Mouse (Mus musculus): Measurements from ENCODE around the gene Reep6. TPM values are rescaled to one million over a fixed set of nuclear protein-coding genes. Genes with fewer than 3 reads are reported as not detected.

Gene Reep6
- 10 to 100 TPM; 13.4 to 13.5 TPM for total RNA-seq (2021)
- long read RNA-seq, experiment 1, transcript Reep6-202 (6 exons, 2,208 nt), result major isoform, 10 of 18 reads
- long read RNA-seq, experiment 1, partial matches to known transcripts, result 6 of 18 reads
- long read RNA-seq, experiment 1, other reads (novel, unspliced or antisense), result 1 of 18 reads
- long read RNA-seq, experiment 2, transcript Reep6-202 (6 exons, 2,208 nt), result major isoform, 14 of 20 reads
- long read RNA-seq, experiment 2, partial matches to known transcripts, result 4 of 20 reads
- long read RNA-seq, experiment 2, other reads (novel, unspliced or antisense), result 1 of 20 reads

DNA sequence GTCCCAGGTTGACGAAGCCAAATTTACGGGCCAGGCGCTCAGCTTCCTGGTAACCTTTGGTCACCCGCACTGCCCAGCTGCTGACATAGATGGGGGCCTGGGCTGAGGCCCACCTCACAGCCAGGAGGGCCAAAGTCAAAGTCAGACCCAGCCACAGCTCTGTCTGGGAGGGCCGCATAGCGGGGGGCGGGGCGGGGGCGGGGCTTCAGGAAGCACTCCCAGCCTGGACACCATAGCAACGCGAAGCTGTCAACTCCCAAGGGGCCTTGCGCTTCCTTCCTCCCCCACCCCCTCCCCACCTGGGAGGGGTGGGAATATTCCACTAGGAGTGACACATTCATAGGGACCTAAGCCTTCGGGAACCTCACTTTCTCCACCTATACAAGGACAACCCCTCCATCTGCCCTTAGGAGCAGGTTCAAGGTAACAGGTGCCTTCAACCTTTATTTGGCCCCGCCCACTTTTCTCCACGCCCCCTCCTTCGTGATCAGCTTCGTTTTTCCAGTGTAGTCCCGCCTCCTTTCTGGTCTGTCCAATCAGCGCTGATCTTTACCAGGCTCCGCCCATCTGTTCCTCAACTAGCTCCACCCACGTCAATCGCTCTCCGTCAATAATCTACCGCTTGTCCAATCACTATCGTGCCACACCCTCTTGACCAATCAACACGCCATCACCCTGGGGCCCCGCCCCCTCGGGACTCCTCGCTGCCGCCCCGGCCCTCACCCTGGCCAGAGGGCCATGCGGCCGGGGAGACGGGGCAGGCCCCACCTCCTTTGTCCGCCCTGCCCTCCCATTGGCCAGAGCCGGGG, at the start of gene Reep6, which contains the start of gene Pcsk4:
Gene Reep6, plus strand, starts transcription at position 681 of the 809 bp plus-strand sequence.
Gene Pcsk4, minus strand, starts transcription at position 226 of the 809 bp plus-strand sequence.
- peak; percentile 85 to 92 for DNase-seq (ENCODE audit: low spot score in 2 of 2)

DNA sequence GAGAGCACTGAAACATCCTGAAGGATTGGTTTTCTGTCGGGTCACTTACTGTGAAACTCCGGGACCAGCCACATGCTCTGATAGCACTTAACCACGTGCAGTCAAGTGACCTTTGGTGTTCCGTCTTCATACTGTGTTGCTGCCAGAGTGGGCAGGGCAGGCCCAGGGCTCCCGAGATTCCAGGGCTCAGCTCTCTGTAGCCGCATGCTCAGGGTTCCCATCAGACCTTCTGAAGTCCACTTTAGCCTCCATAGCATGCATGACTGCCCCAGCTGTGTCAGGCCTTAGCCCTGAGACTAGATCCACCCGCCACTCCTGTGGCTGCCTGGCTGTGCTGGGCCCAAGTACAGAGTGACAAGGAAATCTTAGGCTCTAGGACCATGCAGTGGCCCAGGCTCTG, 48.4 kb upstream of the Reep6 start:
- DNase-seq (ENCODE audit: low spot score in 2 of 2), result no peak

DNA sequence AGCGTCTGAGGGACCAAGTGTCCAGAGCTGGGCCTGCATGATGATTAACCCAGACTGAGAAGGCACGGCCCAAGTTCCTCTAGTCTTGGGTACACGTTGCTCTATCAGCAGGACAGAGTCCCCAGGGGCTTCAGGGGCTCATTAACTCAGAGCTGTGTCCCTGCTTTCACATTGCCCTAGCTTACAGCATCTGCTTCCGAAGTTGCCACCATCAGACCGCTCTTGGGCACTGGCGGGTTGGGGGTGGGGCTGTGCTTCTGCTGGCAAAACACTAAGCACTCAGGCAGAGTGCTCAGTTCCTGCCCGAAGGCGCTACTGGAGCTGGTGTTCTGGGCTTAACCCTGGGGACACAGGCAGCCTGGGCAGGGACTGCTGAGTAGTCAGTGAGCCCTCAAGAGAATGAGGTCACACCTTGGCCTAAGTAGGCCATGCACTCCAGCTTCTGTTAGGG, 47.8 kb upstream of the Reep6 start:
- DNase-seq (ENCODE audit: low spot score in 2 of 2), result no peak

DNA sequence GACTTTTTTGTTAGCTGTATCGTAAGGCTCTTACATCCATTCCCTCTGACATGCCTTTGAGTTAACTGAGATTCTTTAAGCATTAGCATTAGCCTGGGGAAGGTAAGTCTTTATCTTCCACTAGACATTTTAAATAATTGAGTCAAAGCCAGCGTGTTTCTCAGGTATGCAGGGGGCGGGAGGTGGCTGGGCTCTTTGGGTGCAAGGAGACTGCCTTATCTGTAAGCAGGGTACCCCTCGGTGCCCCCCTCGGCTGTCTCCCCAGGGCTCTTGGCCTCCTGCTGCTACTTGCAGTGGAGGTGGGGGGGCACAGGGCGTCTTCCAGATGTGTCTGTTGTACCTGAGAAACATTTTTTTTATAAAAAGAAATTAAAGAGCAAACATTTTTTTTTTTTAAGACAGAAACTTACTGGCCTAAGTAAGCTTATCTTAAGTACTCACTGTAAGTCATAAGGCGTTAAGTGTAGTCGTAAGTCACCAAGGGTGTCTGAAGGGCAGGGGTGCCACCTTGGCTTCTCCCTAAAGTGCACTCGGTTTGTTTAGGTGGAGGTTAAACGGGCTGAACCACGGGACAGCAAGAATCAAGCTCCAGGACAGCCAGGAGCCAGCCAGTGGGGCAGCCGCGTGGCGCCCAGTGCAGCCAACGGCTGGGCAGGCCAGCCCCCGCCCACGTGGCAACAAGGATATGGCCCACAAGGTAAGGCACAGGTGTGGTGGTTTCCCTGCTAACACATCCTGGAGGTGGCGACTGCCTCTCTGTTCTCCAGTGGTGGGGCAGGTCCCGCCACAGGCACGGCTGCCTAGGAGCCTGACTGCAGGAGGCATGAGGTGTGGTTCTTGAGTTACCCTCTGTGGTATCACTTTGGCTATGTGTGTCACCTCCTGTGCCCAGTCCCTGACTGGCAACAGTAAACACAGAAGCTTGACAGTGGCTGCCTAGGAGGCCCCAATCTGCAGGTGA, 47.0 kb upstream of the Reep6 start:
- DNase-seq (ENCODE audit: low spot score in 2 of 2), result no peak

DNA sequence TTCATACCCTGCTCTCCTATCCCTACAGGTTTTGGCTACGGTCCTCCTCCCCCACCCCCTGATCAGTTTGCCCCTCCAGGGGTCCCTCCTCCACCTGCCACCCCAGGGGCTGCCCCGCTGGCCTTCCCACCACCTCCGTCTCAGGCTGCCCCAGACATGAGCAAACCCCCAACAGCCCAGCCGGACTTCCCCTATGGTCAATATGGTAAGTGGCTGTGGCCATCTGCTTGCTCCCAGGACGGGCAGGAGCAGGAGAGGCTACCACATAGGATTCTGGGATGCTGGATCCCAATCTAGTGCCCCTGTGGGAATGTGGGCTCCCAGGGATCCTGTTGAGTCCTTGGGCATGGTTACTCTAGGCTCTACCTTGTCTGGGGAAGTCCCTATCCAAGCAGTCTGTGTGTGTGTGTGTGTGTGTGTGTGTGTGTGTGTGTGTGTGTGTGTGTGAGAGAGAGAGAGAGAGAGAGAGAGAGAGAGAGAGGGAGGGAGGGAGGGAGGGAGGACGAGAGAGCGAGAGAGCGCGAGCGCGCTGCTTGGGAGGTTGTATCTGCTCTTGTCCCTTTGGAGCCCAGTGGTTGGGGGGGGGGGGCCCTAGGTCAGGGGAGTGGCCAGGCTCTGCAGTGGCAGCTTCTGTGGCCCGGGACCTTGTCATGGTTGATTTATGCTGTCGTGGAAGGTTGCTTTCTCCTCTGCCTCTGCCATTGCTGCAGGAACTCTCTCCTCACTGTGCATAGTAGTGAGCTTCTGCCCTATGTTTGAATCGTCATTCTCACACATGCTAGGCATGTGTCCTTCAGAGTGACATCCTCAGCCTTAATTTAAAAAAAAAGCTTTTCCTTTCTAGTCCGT, 44.3 kb upstream of the Reep6 start:
- no peak for DNase-seq (ENCODE audit: low spot score in 2 of 2)

DNA sequence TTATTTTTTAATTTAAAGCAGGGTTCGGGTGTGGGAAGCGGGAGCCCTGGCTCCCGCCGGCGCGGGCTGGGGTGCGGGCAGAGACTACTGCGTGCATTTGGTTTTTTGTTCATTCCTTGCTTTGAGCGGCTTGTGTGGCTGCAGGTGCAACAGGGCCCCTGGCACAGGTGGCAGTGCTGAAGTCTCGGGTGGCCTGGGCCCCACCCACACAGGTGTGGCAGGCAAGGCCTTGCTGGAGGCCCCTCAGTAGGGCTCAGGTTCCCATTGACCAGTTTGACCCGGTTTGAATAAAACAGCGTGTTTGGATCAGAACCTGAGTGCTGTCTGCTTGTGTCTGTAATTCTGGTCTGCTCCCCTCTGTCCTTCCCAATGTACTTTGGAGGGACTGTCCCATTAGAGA, 41.7 kb upstream of the Reep6 start:
- no peak for DNase-seq (ENCODE audit: low spot score in 2 of 2)

DNA sequence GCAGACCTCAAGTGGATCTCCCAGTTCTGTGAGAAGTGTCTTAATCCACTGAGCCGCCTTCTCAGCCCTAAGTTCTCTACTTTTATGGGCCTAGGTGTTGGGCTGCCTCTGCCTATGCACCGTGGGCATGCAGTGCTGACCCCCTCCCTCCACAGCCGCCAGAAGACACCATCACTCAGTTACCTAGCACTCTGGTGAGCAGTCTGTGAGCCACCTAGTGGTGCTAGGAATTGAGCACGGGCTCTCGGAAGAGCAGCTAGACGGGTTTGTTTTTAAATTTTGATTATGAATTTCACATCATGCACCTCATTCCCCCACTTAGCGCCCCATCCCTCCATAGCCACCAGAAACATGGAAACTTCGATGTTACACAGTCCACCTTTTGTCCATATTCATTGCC, 41.1 kb upstream of the Reep6 start:
- DNase-seq (ENCODE audit: low spot score in 2 of 2), result no peak

DNA sequence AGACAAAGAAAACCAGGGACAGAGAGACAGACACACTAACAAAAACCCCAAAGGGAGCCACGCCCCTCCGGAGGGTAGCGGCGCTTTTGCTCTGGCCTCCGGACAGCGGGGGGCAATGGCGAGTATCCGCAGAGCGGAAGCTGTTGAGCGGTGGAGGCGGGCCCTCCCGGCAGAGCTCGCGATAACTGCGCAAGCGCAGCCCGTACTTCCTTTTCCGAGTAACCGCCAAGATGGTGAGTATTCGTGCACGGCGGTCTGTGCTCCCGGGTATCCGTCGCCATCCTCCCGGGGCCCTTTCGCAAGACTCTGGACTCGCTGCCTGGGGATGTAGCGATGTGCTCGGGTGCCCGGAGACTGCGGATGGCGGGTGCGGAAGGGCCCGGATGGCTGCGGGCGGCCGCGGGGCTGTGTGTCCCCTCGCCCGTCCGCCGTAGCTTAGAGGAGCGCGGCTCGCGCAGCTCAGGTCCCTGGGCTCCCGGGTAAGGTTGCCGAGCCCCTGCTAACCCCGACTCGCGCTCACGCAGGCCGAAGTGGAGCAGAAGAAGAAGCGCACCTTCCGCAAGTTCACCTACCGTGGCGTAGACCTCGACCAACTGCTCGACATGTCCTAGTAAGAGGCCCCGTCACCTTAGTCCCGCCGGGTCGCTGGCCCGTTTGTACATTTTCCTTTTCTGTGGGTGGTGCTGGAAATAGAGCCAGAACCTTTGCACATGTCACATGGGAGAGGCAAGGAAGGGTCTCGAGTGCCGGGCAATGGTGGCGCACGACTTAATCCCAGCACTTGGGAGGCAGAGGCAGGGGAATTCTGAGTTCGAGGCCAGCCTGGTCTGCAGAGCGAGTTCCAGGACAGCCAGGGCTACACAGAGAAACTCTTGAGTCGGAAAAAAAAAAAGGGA, 37.3 kb upstream of the Reep6 start, which contains the start of gene Rps15:
Gene Rps15, plus strand, starts transcription at position 203 of the 896 bp plus-strand sequence.
- DNase-seq (ENCODE audit: low spot score in 2 of 2), result peak; percentile 91 to 92

DNA sequence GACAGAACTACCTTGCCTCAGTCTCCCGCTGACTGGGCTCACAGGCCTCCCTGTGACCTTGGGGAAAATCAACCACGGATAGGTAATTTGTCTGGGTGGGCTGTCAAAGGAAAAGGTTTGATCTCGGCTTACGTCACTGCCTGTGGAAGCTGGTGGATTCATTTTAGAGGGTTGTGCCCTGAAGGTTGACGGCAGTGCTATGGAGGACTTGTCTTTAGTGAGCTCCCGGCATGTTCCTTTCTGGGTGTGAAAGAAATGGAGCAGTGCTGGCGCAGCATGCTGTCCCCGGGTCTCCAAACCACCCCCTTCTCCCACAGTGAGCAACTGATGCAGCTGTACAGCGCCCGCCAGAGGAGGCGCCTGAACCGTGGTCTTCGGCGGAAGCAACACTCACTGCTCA, 36.4 kb upstream of the Reep6 start:
- no peak for DNase-seq (ENCODE audit: low spot score in 2 of 2)

DNA sequence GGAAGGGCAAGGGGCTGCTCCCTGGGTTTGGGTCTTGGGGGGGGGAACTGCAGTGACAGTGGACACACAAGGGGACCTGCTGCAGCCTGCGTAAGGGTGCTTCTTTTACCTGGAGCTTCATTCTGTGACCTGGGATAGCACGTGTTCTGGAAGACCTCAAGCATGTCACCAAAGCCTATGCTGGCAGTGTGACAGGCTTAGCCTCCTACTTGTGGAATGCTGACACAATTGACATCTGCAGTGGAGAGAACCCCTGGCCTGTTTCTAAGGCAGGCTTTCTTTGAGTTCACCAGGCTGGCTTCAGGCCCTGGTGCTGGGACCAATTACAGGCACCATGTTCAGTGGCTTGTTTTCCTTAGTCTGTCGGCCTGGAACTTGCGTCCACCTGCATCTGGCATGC, 35.4 kb upstream of the Reep6 start:
- DNase-seq (ENCODE audit: low spot score in 2 of 2), result no peak

DNA sequence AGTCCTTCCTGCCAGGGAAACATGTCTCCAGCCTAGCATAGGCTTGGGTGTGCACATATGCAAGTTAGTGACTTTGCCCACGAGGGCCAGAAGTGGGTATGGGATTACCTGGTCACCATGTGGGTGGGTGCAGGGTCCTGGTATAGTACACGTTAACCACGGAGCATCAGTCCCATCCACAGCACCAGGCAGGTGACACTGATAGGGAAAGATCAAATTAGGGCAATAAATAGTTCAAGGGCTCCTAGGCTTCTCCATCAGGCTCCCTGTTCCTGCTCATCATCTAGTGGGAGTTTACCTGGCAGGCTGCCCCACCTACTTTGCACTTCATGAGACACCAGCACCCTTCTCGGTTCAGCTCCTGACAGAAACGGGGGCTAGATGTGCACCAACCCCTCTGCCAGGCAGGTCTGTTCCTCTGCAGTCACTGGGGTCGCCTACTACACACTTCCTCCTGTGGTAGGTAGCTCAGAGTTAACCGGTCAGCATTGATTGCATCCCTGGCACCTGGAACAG, 34.9 kb upstream of the Reep6 start:
- DNase-seq (ENCODE audit: low spot score in 2 of 2), result no peak

DNA sequence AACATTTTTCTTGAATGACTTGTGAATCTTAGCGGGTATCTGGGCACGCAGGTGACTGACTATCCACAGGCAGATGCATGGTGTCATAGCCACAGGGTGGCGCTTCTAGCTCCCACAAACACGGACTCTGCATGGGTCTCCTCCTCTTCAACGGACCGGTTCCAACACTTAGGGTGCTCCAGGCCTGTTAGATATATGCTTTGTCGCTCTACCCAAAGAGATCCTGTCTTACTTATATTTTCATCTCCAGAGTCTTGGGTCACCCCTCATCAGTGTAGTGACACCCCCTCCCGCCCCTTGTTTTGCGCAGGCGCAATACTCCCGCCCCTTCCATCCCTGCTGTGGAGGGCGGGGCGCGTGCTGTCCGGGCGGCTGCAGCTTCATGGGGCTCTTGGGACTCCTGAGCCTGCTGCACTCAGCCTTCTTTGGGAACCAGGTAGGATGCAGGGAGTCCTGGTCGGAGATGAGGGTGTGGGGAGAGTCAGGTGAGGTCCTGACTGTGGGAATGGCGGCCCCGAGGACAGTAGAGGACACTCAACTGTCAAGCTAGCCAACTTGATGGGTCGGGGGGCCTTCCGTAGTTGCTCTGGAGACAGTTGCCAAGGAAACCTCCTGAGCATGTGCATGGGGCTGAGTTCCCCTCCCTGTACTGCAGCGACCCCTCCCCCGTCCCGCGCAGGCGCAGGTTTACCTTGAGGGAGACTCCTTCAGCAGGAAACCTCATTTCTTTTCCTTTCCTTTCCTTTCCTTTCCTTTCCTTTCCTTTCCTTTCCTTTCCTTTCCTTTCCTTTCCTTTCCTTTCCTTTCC, 33.9 kb upstream of the Reep6 start, which contains the start of gene Apc2:
Gene Apc2, plus strand, starts transcription at position 360 of the 808 bp plus-strand sequence.
- DNase-seq (ENCODE audit: low spot score in 2 of 2), result peak; percentile 70 to 81

DNA sequence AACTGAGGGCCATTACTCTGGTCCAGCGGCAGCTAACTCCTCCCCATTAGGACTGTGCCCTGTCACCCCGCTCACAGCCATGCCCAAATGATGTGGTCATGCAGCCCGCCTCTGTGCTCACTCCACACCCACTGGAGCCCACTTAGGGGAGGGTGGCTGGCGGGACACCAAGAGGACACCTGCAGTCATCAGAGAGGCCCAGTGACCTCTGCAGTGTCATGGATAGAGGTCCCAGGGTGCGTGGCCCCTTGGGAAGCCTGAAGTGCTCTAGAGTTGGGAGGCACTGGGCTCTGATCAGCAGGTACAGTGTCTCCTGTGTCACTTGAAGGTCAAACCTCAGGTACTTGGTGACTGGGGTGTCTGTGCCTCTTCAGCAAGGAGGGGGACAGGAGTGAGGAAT, 32.9 kb upstream of the Reep6 start:
- DNase-seq (ENCODE audit: low spot score in 2 of 2), result no peak

DNA sequence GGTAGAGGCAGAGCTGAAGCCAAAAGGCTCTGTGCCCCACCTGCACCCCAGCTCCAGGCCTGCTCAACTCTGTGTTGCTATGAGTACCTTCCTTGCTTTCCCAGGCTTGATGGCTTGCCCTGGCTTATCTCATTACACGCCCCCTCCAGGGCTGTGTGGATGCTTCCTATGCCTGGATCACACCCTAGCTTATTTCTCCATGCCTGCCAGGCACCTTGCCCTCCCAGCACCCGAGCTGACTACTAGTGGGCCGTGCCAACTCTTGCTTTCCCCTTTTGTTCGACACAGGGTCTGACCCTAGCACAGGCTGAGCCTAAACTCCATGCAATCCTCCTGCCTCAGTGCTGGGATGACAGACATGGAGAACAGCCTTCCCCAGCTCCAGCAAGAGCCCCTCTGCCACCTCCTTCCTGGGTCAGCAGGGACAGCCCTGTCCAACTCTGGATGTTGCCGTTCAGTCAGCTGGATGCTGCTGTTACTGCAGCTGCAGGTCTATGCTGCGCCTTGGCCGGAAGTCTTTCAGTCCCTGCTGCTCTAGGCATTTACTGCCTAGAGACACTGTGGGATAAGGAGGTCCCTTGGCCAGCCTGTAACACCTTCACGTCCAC, 32.1 kb upstream of the Reep6 start:
- no peak for DNase-seq (ENCODE audit: low spot score in 2 of 2)

DNA sequence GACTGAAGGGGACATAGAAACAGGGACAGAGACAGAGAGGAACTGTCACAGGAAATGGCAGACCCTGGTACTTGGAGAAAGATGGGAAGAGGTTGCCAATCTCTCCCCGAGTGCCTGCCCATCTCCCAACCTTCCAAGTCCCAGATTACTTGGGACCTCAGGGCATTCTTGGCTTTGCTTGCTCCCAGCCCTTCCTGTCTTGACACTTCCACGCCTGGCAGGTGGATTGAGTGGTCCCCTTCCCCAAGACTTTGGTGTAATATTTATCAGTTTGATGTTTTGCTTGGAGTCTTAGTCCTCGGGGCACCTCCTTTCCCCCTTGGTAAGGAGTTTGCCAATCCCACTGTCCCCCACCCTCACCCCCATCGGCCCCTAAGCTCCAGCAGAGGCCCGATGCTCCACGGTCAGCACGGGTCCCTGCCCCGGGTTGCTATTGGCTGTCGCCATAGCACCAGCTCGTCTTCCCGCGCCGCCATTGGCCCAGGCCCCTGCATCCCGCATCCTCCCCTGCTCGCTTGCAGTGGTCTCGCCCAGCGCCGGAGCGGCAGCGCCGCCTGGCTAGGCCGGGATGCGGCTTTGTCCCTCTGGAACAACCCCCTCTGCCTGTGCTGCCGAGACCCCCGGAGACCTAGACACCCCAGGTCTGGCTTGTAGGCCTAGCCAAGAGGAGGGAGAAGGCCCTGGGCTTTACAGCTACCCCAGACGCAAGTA, 31.0 kb upstream of the Reep6 start:
- peak; percentile 92 to 93 for DNase-seq (ENCODE audit: low spot score in 2 of 2)

DNA sequence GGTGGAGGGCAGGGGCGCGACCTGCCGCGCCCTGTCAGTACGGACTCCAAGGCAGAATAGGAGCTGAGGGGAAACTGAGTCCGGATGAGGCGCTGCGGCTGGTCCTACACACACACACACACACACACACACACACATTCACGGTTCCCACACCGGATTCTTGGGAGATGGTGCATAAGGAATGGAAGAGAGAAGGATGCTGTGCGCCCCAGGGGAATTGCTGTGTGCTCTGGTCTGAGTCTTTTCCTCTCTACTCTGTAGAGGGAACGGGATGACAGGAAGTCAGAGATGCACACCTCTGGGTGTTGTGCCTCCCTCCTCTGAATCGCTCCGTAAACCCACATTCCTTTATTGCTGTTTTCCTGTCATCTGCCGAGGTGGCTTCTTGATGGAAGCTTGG, 30.5 kb upstream of the Reep6 start:
- DNase-seq (ENCODE audit: low spot score in 2 of 2), result no peak

DNA sequence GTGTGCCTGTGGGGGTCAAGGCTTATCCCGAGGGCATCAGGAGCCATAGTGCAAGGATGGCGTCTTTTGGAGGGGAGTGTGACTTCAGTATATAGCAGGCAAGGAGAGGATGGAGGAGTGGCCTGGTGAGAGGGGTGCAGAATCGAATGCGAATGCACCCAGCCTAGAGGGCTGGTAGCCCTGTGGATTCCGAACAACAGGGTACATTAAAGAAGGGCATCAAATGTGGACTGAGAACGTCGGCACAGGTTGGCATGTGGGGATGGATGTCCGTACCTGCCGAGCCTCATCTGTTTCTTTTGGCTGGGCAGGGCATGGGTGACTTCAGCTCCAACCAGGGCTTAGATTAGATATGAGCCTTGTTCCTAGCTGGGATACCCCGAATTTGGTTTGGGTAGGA, 29.9 kb upstream of the Reep6 start:
- no peak for DNase-seq (ENCODE audit: low spot score in 2 of 2)
